Mouse (Mus musculus) forebrain, embryonic 14.5 days (tissue): ENCODE results near the gene Lgals2. TPM values are rescaled to one million over a fixed set of nuclear protein-coding genes. Genes with fewer than 3 reads are reported as not detected.

ENCODE experiments used
- ATAC-seq: fragments of 200-750 bp; cut with Nextera tagmentation; 2 replicates; pipeline ENCODE4 v1.8.0; 2017; ENCODE audit warnings: mild to moderate bottlenecking, moderate library complexity
- DNase-seq: peaks from one replicate; pipeline ENCODE4 v3.0.0-alpha.2; 2015; ENCODE audit warnings: low spot score
- H3K27ac ChIP-seq: fragments of 300-500 bp; sonication (generic); 2 replicates; pipeline ENCODE4 v1.5.1; 2014; ENCODE audit warnings: low read depth, mild to moderate bottlenecking, control low read depth, low read length, moderate library complexity
- H3K27me3 ChIP-seq: fragments of 300-500 bp; sonication (generic); replicated peaks from 2 replicates; pipeline ENCODE4 v1.6.1; 2014; ENCODE audit warnings: low read length, control low read depth, mixed read lengths; ENCODE audit not compliant: control insufficient read depth, insufficient read depth
- H3K36me3 ChIP-seq: fragments of 300-500 bp; sonication (generic); 2 replicates; pipeline ENCODE4 v1.6.1; 2014; ENCODE audit warnings: low read length, control low read depth; ENCODE audit not compliant: control insufficient read depth, insufficient read depth
- H3K4me1 ChIP-seq: fragments of 300-500 bp; sonication (generic); 2 replicates; pipeline ENCODE4 v1.6.1; 2014; ENCODE audit warnings: antibody characterized with exemption, low read length, control low read depth; ENCODE audit not compliant: control insufficient read depth, insufficient read depth
- H3K4me2 ChIP-seq: fragments of 300-500 bp; sonication (generic); 2 replicates; pipeline ENCODE4 v1.6.1; 2014; ENCODE audit warnings: mild to moderate bottlenecking, control low read depth, low read length
- H3K4me3 ChIP-seq: fragments of 300-500 bp; sonication (generic); 2 replicates; pipeline ENCODE4 v1.5.1; 2014; ENCODE audit warnings: low read depth, low read length, control low read depth
- H3K9ac ChIP-seq: fragments of 300-500 bp; sonication (generic); 2 replicates; pipeline ENCODE4 v1.6.1; 2014; ENCODE audit warnings: mild to moderate bottlenecking, low read length, control low read depth, moderate library complexity
- H3K9me3 ChIP-seq: fragments of 300-500 bp; sonication (generic); replicated peaks from 2 replicates; pipeline ENCODE4 v1.6.1; 2016; ENCODE audit warnings: low read length, control low read depth, mixed read lengths; ENCODE audit not compliant: control insufficient read depth
- WGBS: fragments of 180-500 bp; shearing (Covaris S2); extraction: QIAGEN DNeasy Blood & Tissue Kit; methylation state at CpG from one replicate; pipeline ENCODE4 v1.1.7; 2014; 5-methylcytosine and 5-hydroxymethylcytosine counted together
- polyA plus RNA-seq: library from polyadenylated mRNA; unstranded; fragments of >200 nt; fragmentation: Nextera tagmentation; extraction: Ambion mirVana; gene quantifications from 2 replicates; pipeline ENCODE4 v1.2.1, GENCODE M21; 2014

The Lgals2 gene
- not detected in 2 replicates for polyA plus RNA-seq

DNA sequence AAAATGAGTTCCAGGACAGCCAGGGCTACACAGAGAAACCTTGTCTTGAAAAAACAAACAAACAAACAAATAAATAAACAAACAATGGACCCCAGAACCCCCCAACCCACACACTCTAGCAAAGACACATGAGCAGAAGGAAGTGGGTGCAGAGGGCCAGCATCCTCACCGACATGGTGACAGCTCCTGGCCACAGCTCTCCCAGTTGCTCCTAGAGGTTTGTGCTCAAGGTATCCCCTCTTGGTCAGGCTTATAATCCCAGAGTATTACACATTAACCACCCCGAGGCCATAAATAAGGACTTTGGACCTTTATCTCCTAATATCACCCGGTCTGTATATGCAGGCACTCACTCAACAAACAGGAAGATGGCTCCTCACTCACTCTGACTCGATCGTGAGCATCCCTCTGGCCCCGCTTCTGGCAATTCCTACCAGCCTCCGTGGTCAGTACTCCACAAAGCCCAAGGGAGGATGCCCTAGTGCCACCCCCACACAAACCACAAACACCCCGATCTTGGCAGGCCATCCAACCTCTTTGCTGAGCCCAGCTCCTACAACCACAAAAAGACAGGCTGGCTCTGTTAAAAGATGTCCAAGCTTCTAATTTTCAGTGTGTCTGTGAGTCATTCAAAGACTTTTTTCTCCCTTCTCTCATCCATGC, at the start of gene Lgals2:
Lgals2 (minus strand) TSS at position 227 of the 663 bp plus-strand sequence.
- Histone ChIP-seq H3K27ac (no peak within 1 kb of the TSS), H3K9ac (no peak within 1 kb of the TSS), H3K4me3 (no peak within 1 kb of the TSS), H3K36me3 (no peaks in the 10 kb centered on the region), H3K4me1 (no peaks in the 10 kb centered on the region), H3K27me3 (no peaks in the 10 kb centered on the region), H3K9me3 (no peaks in the 10 kb centered on the region), H3K4me2 (no peak within 1 kb of the TSS)
- DNase-seq (no peak), ATAC-seq (no peak)
- WGBS: 79% methylated on average over 8 of the region's 8 CpGs

DNA sequence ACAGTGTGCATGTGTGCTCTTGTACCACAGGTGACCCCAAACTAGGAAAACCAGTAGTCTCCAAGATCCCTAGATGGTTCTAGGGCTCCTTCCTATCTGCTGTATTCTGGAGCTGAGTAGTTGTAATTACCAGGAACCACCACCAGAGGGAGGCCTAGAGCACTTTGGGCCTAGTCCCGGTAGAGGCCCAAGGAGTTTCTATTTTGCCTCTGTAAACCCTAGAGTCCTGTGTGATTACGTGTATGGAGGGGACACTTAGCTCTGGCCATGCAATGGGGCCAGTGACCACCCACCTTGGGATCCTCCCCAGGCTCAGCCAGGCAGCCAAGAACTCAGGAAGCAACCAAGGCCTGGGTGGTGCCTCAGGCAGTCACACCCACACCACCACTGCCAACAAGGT, 47.9 kb upstream of the Lgals2 start:
- WGBS: 4% methylated on average over 2 of the region's 2 CpGs
- Histone ChIP-seq H3K27ac (no peak overlapping the region), H3K9me3 (no peaks in the 10 kb centered on the region), H3K4me2 (no peak overlapping the region), H3K27me3 (0 out of 2 replicates have a peak, but pooled peaks cover 3% of the 10 kb centered on the region), H3K4me3 (no peak overlapping the region), H3K4me1 (peaks cover 4% of the 10 kb centered on the region; the same call in 1 of the 2 replicates), H3K36me3 (no peaks in the 10 kb centered on the region), H3K9ac (no peak overlapping the region)
- DNase-seq (peak; percentile 86), ATAC-seq (peak; percentile 64)

DNA sequence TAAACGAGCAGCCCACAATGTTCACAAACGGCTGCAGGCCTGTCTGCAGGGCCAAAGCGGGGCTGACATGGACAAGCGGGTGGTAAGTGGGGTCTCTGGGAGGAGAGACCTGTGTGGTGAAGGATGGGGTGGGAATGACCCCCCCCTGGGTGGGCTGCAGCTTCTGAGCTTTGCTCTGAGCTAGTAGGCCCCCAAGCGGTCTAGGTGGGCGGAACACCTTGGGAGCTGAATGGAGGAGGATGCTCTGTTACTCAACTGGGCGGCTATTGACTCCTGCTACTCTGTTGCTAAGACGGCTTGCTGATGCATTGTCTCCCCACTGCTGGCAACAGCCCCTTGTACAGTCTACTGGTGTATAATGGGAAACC, 46.1 kb upstream of the Lgals2 start:
- WGBS: 35% methylated on average over 8 of the region's 8 CpGs
- H3K9me3 ChIP-seq: no peaks in the 10 kb centered on the region
- 0 out of 2 replicates have a peak, but pooled peaks cover 3% of the 10 kb centered on the region for H3K27me3 ChIP-seq
- no peak overlapping the region for H3K9ac ChIP-seq
- no peak overlapping the region for H3K4me3 ChIP-seq
- peaks cover 4% of the 10 kb centered on the region; the same call in 1 of the 2 replicates for H3K4me1 ChIP-seq
- ATAC-seq (no peak), DNase-seq (no peak)
- no peaks in the 10 kb centered on the region for H3K36me3 ChIP-seq
- H3K4me2 ChIP-seq: no peak overlapping the region
- no peak overlapping the region for H3K27ac ChIP-seq

DNA sequence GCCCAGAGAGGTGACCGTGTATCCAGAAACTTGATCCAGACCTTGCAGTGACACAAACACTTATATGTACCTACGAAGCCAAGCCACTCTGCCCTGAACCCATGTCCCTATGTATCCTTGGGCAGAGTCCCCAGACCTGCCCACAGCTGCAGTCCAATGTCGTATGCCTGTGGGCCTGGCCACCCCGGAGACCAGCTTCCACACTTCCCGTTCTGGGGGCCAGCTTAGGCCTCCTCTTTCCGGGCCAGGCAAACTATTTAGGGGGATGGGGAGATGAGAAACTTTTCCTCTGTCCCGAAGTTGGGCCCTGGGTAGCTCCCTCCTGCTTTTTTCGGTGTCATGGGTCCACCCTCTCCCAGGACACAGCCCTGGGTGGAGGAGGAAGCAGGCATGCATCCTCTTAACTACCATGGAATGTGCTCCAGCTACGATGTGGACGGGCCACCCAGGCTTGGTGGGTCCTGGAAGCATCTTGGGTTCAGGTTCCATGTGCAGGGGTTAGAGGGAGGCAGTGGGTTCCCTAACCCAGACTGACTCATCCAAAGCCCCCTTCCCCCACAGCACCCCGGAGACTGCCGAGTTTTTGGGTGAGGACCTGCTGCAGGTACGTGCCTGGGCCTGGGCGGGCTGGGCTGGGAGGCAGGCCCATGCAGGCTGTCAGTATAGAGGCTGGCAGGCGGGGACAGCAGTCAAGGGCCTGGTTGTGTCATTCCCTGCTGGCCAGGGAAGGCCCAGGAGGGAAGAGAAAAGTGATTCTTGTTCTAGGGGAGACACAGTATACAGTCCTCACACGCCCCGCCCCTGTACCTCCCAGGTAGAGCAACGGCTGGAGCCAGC, 45.5 kb upstream of the Lgals2 start:
- no peak overlapping the region for H3K27ac ChIP-seq
- peak overlapping the region; percentile 69 for H3K9ac ChIP-seq
- peaks cover 4% of the 10 kb centered on the region; the same call in 1 of the 2 replicates for H3K4me1 ChIP-seq
- no peak for ATAC-seq
- peak overlapping the region; percentile 46 for H3K4me3 ChIP-seq
- no peaks in the 10 kb centered on the region for H3K36me3 ChIP-seq
- WGBS: 22% methylated on average over 18 of the region's 18 CpGs
- peak overlapping the region; percentile 88 for H3K4me2 ChIP-seq
- H3K9me3 ChIP-seq: no peaks in the 10 kb centered on the region
- no peak for DNase-seq
- H3K27me3 ChIP-seq: 0 out of 2 replicates have a peak, but pooled peaks cover 3% of the 10 kb centered on the region

DNA sequence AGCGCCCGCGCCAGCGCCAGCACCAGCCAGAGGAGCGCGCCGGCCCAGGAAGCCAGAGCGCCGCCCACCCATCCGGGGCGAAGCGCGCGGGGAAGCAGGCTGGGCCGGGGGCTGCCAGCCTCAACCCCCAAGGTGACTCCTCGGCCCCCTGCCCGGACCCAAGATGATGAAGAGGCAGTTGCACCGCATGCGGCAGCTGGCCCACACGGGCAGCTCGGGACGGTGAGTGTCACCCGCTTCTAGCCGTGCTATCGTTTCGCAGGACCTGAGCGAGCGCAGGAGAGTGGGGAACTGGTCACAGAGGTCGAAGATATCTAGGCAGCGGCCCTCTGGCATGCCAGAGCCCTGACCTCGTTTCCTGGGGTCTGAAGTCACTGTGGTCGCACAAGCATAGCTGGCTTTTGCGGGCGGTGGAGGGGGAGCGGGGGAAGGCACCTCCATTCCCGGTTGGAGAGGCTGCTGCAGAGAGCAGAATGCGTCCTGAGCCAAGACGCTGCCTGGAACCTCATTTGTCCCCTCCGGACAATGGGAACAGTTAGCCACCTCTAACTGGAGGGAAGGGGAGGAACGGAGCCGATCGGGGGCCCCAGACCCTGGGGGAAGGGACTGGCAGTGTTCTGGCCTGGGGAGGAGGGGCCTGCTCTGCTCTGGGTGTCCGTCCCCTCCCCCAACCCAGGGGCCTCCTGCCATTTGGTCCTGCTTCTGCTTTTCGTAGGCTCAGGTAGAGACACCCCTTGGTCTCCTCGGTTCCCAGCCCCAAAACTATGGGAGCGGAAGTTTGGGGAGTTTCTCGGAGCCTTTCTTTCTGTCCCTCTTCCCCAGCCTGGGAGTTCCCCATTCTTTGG, 44.6 kb upstream of the Lgals2 start, which contains the start of gene Sh3bp1:
Sh3bp1 (plus strand) TSS at position 29 of the 845 bp plus-strand sequence.
- WGBS: 2% methylated on average over 47 of the region's 47 CpGs
- ATAC-seq (peak; percentile 50; the same call in 1 of the 2 replicates), DNase-seq (peak; percentile 50)
- Histone ChIP-seq H3K9me3 (no peaks in the 10 kb centered on the region), H3K9ac (peak within 1 kb of the TSS; percentile 69), H3K27me3 (0 out of 2 replicates have a peak, but pooled peaks cover 3% of the 10 kb centered on the region), H3K4me2 (peak within 1 kb of the TSS; percentile 88), H3K27ac (peak within 1 kb of the TSS; percentile 17; the same call in 1 of the 2 replicates), H3K36me3 (peaks cover 4% of the 10 kb centered on the region; the same call in 1 of the 2 replicates), H3K4me3 (peak within 1 kb of the TSS; percentile 46), H3K4me1 (peaks cover 4% of the 10 kb centered on the region; the same call in 1 of the 2 replicates)

DNA sequence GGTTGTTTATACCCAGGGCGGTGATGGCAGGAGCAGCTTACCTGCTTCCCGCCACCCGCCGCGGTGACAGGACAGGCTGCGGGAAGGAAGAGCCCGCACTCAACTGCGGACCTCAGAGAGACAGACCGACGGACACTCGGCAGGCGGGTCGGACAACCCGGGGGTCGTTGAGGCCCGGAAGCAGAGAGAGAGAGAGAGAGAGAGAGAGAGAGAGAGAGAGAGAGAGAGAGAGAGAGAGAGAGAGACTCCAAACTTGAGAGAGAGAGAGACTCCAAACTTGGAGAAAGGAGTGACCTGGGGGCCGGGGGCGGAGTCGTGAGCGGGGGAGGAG, 44.0 kb upstream of the Lgals2 start, which contains the start of gene Gm49510:
Gm49510 (plus strand) TSS at position 259 of the 331 bp plus-strand sequence.
- WGBS: 2% methylated on average over 17 of the region's 20 CpGs
- ATAC-seq (no peak), DNase-seq (no peak)
- peak within 1 kb of the TSS; percentile 17; the same call in 1 of the 2 replicates for H3K27ac ChIP-seq
- H3K4me3 ChIP-seq: peak within 1 kb of the TSS; percentile 46
- peak within 1 kb of the TSS; percentile 69 for H3K9ac ChIP-seq
- peaks cover 4% of the 10 kb centered on the region; the same call in 1 of the 2 replicates for H3K4me1 ChIP-seq
- H3K27me3 ChIP-seq: 0 out of 2 replicates have a peak, but pooled peaks cover 3% of the 10 kb centered on the region
- H3K9me3 ChIP-seq: no peaks in the 10 kb centered on the region
- peaks cover 9% of the 10 kb centered on the region; the same call in 1 of the 2 replicates for H3K36me3 ChIP-seq
- peak within 1 kb of the TSS; percentile 88 for H3K4me2 ChIP-seq

DNA sequence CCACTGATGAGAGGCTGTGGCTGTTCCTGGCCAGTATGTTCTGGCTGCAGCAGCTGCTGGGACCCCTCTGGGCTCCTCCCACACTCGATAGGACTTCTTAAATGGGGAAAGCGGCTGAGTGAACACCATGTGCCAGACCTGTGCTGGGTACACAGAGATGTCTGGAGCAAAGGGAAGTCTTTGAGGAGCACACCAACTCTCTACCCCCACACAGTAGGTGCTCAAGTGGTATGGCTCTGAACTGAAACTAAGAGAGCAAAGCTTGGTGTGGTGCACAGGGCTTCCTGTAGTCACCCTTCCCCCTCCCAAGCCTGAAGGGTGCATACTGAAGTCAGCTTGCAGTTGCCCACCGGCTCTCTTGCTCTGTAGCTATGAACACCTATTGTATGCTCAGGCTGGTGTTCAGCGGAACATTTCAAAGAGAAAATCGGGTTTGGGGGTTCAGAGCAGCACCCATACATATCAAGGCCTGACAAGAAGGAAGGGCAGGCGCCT, 43.2 kb upstream of the Lgals2 start:
- Histone ChIP-seq H3K9me3 (no peaks in the 10 kb centered on the region), H3K36me3 (peaks cover 15% of the 10 kb centered on the region), H3K27me3 (0 out of 2 replicates have a peak, but pooled peaks cover 3% of the 10 kb centered on the region), H3K27ac (no peak overlapping the region), H3K4me1 (peaks cover 4% of the 10 kb centered on the region; the same call in 1 of the 2 replicates), H3K4me2 (no peak overlapping the region), H3K4me3 (no peak overlapping the region), H3K9ac (no peak overlapping the region)
- ATAC-seq: no peak
- 58% methylated on average over 6 of the region's 6 CpGs for WGBS
- no peak for DNase-seq

DNA sequence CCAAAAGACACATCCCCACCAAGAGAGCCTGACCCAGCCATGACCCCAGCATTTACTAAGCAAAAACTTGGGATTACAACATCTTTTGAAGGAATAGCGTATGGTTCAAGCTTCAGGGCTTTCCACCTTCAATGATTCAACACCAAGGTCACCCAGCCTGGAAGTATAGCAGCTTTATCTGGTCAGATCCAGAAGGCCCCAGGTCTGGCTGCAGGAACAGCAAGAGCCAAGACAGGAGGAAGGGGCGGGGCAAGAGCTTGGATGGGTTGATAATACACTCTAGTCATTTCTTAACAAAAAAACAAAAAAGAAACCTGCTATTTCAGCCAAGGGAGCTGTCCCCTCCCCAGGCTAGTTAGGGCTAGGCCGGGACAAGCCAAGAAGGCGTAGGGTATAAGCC, 42.2 kb upstream of the Lgals2 start:
- Histone ChIP-seq H3K27ac (no peak overlapping the region), H3K9me3 (no peaks in the 10 kb centered on the region), H3K9ac (no peak overlapping the region), H3K4me2 (no peak overlapping the region), H3K4me1 (peaks cover 4% of the 10 kb centered on the region; the same call in 1 of the 2 replicates), H3K36me3 (peaks cover 24% of the 10 kb centered on the region), H3K27me3 (0 out of 2 replicates have a peak, but pooled peaks cover 3% of the 10 kb centered on the region), H3K4me3 (no peak overlapping the region)
- 86% methylated on average over 4 of the region's 4 CpGs for WGBS
- DNase-seq: no peak
- ATAC-seq: no peak
